Mouse (Mus musculus) MEL (cell line): Measurements from ENCODE around the gene Thsd4.

Experiments
- CHD2 ChIP-seq: IDR thresholded peaks from 2 replicates; pipeline ENCODE4 v1.6.1; 2011; ENCODE audit warnings: low read length, improper control_type of control experiment
- CTCF ChIP-seq, 3 experiments: IDR thresholded peaks in 2 of 3; conservative IDR thresholded peaks in 1 of 3; 2 replicates each; pipeline ENCODE4 v1.5.1; 2011 to 2012; ENCODE audit warnings: low read length in 3 of 3, low read depth in 2 of 3, mild to moderate bottlenecking in 2 of 3, improper control_type of control experiment in 1 of 3, inconsistent platforms in 1 of 3, mixed read lengths in 1 of 3, moderate library complexity in 1 of 3; ENCODE audit not compliant: control insufficient read depth in 1 of 3, insufficient read depth in 1 of 3, poor library complexity in 1 of 3, severe bottlenecking in 1 of 3
- E2F4 ChIP-seq: IDR thresholded peaks from 2 replicates; pipeline ENCODE4 v1.6.1; 2011; ENCODE audit warnings: low read depth, low read length, improper control_type of control experiment, borderline replicate concordance
- EP300 ChIP-seq, 2 experiments: IDR thresholded peaks; 2 replicates each; pipeline ENCODE4 v1.6.1; 2011; ENCODE audit warnings: improper control_type of control experiment in 2 of 2, low read length in 2 of 2, low read depth in 1 of 2, mild to moderate bottlenecking in 1 of 2
- JUND ChIP-seq: IDR thresholded peaks from 2 replicates; pipeline ENCODE4 v1.6.1; 2011; ENCODE audit warnings: low read depth, mild to moderate bottlenecking, improper control_type of control experiment, low read length
- KAT2A ChIP-seq: conservative IDR thresholded peaks from 2 replicates; pipeline ENCODE4 v1.6.1; 2012; ENCODE audit warnings: low read depth, low read length, improper control_type of control experiment, inconsistent platforms
- MAX ChIP-seq: IDR thresholded peaks from 2 replicates; pipeline ENCODE4 v1.6.1; 2011; ENCODE audit warnings: low read length, improper control_type of control experiment
- MAZ ChIP-seq: IDR thresholded peaks from 2 replicates; pipeline ENCODE4 v1.6.1; 2012; ENCODE audit warnings: low read depth, mild to moderate bottlenecking, inconsistent platforms, low read length, improper control_type of control experiment
- NELFE ChIP-seq: IDR thresholded peaks from 2 replicates; pipeline ENCODE4 v1.6.1; 2011; ENCODE audit warnings: low read depth, low read length, improper control_type of control experiment
- POLR2A ChIP-seq, 2 experiments: IDR thresholded peaks; 2 replicates each; pipeline ENCODE4 v1.6.1; 2011 to 2012; ENCODE audit warnings: low read length in 2 of 2, mild to moderate bottlenecking in 2 of 2, control low read depth in 1 of 2, improper control_type of control experiment in 1 of 2, low read depth in 1 of 2, moderate library complexity in 1 of 2; ENCODE audit not compliant: control insufficient read depth in 1 of 2, insufficient read depth in 1 of 2, poor library complexity in 1 of 2
- POLR2AphosphoS5 ChIP-seq: IDR thresholded peaks from 2 replicates; pipeline ENCODE4 v1.6.1; 2012; ENCODE audit warnings: low read depth, borderline replicate concordance, mild to moderate bottlenecking, inconsistent platforms, low read length, moderate library complexity, mixed read lengths
- TAL1 ChIP-seq: IDR thresholded peaks from 2 replicates; pipeline ENCODE4 v1.6.1; 2012; ENCODE audit warnings: mild to moderate bottlenecking, inconsistent platforms, low read length, moderate library complexity, mixed read lengths
- TCF12 ChIP-seq: IDR thresholded peaks from 2 replicates; pipeline ENCODE4 v1.6.1; 2014; ENCODE audit warnings: low read depth, mild to moderate bottlenecking, inconsistent platforms, low read length, improper control_type of control experiment, moderate library complexity

DNA sequence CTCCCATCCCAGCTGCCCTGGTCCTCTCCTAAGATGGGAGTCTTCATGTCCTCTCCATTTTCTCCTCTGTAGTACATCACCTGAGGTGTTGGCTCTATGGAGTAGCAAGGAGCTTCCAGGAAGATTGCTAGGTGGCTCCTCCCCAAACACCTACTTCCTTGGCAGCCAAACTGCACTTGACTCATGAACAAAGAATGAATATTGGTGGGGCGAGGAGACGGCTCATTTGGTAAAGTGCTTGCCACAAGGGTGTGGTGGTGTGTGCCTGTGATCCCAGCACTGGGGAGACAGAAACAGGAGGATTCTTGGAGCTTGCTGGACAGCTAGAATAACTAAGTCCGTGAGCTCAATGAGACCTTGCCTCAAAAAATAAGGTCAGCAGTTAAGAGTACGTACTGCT lies 128.9 kb downstream of the Thsd4 start:
- TF ChIP-seq CTCF (IDR thresholded peaks at IDR 0.05 in 2 of 3, conservative IDR thresholded peaks at IDR 0.05 in 1 of 3; ENCODE audit: control insufficient read depth in 1 of 3, insufficient read depth in 1 of 3, low read depth in 2 of 3, low read length in 3 of 3, poor library complexity in 1 of 3, severe bottlenecking in 1 of 3) (no peak), POLR2A (IDR thresholded peaks at IDR 0.05; ENCODE audit: control insufficient read depth in 1 of 2, insufficient read depth in 1 of 2, low read depth in 1 of 2, low read length in 2 of 2, poor library complexity in 1 of 2) (no peak), JUND (no peak), MAZ (no peak), E2F4 (no peak), TCF12 (no peak), MAX (no peak), EP300 (IDR thresholded peaks at IDR 0.05; ENCODE audit: low read depth in 1 of 2, low read length in 2 of 2) (no peak), KAT2A (no peak), TAL1 (no peak), POLR2AphosphoS5 (no peak), CHD2 (no peak), NELFE (no peak)
